Mouse (Mus musculus): ENCODE data around the gene Gal3st4. TPM values are rescaled to one million over a fixed set of nuclear protein-coding genes. Genes with fewer than 3 reads are reported as not detected.

Gene Gal3st4
- total and polyA plus RNA-seq, 2 experiments from 2014 or later = 1.5 to 2.1 TPM

DNA sequence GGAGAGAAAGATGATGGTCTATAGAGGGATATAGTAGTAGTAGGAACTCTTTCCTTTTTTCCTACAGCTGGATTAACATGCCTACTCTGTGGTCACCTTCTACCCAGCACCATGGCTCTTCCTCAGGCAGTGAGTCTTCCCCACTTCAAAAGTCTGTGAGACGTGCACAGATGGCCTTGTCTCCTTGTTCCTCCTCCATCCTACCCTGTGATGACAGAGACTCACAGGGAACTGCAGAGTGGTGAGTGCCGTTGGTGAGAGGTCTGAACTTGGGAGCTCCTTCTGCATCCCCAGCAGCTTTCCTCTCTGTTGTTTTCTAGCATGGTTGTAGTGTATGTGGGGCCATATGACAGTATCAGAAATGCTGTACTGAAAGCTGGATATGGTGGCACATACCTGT, 9.2 kb upstream of the Gal3st4 start:
- ATAC-seq (no peak), DNase-seq (ENCODE audit: low spot score) (no peak)
- no peaks in the 10 kb centered on the region for H3K36me3 ChIP-seq (ENCODE audit: insufficient read depth, low read length)
- H3K4me2 ChIP-seq (ENCODE audit: low read depth, low read length) = no peak overlapping the region
- H3K9ac ChIP-seq (replicated peaks; ENCODE audit: low read length) = no peak overlapping the region
- H3K27me3 ChIP-seq (ENCODE audit: insufficient read depth, low read length) = no peaks in the 10 kb centered on the region
- no peak for TF ChIP-seq CTCF (IDR thresholded peaks at IDR 0.05; ENCODE audit: low read depth)
- H3K4me3 ChIP-seq (ENCODE audit: low read length) = no peak overlapping the region
- 86% methylated on average over 2 of the region's 2 CpGs for WGBS
- H3K4me1 ChIP-seq (ENCODE audit: insufficient read depth, low read length) = no peaks in the 10 kb centered on the region; the same call in 1 of the 2 replicates
- no peaks in the 10 kb centered on the region for H3K9me3 ChIP-seq (ENCODE audit: low read length)
- no peak overlapping the region for H3K27ac ChIP-seq

DNA sequence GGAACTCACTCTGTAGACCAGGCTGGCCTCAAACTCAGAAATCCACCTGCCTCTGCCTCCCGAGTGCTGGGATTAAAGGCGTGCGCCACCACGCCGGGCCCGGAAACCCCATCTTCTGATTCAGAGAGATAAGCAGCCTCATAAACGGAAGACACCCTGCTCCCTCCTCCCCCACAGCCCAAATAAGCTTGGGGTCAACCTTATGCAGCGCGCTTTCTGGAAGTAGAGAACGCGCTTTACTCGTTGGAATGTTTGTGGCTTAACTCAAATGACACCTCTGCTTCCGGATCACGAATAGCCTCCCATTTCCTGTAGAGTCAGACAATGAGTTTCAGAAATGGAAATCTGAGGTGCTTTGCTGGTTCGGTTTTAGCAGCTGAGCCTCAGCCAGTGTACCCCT, 8.2 kb upstream of the Gal3st4 start:
- Histone ChIP-seq H3K9ac (replicated peaks; ENCODE audit: low read length) (no peak overlapping the region), H3K27ac (no peak overlapping the region), H3K4me3 (ENCODE audit: low read length) (peak overlapping the region; percentile 66; the same call in 1 of the 2 replicates), H3K4me2 (ENCODE audit: low read depth, low read length) (peak overlapping the region; percentile 70; the same call in 1 of the 2 replicates), H3K36me3 (ENCODE audit: insufficient read depth, low read length) (no peaks in the 10 kb centered on the region), H3K4me1 (ENCODE audit: insufficient read depth, low read length) (no peaks in the 10 kb centered on the region; the same call in 1 of the 2 replicates), H3K9me3 (ENCODE audit: low read length) (no peaks in the 10 kb centered on the region), H3K27me3 (ENCODE audit: insufficient read depth, low read length) (no peaks in the 10 kb centered on the region)
- ATAC-seq = no peak
- no peak for TF ChIP-seq CTCF (IDR thresholded peaks at IDR 0.05; ENCODE audit: low read depth)
- 92% methylated on average over 15 of the region's 15 CpGs for WGBS
- no peak for DNase-seq (ENCODE audit: low spot score)

DNA sequence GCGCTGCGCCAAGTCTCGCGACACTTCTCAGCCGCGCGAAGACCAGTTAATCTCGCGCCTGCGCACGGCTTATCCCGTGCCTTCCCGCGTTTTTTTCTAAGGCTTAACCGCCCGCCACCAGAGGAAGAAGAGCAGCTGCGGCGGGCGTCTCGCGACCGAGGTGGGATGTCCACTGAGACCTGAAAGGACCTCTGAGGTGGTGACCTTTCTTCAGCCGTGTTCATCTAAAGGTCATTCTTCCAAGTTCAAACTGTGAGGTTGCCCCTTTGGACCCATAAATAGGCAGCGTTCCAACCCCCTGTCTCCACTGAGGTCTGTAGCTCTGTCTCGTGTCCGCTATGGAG, 7.8 kb upstream of the Gal3st4 start:
- no peaks in the 10 kb centered on the region; the same call in 1 of the 2 replicates for H3K4me1 ChIP-seq (ENCODE audit: insufficient read depth, low read length)
- DNase-seq (ENCODE audit: low spot score) (no peak), ATAC-seq (no peak)
- H3K9me3 ChIP-seq (ENCODE audit: low read length) = no peaks in the 10 kb centered on the region
- H3K4me2 ChIP-seq (ENCODE audit: low read depth, low read length) = peak overlapping the region; percentile 70
- no peak overlapping the region for H3K27ac ChIP-seq
- 24% methylated on average over 26 of the region's 26 CpGs for WGBS
- H3K36me3 ChIP-seq (ENCODE audit: insufficient read depth, low read length) = no peaks in the 10 kb centered on the region
- H3K4me3 ChIP-seq (ENCODE audit: low read length) = peak overlapping the region; percentile 66
- H3K9ac ChIP-seq (replicated peaks; ENCODE audit: low read length) = no peak overlapping the region
- no peaks in the 10 kb centered on the region for H3K27me3 ChIP-seq (ENCODE audit: insufficient read depth, low read length)
- no peak for TF ChIP-seq CTCF (IDR thresholded peaks at IDR 0.05; ENCODE audit: low read depth)

DNA sequence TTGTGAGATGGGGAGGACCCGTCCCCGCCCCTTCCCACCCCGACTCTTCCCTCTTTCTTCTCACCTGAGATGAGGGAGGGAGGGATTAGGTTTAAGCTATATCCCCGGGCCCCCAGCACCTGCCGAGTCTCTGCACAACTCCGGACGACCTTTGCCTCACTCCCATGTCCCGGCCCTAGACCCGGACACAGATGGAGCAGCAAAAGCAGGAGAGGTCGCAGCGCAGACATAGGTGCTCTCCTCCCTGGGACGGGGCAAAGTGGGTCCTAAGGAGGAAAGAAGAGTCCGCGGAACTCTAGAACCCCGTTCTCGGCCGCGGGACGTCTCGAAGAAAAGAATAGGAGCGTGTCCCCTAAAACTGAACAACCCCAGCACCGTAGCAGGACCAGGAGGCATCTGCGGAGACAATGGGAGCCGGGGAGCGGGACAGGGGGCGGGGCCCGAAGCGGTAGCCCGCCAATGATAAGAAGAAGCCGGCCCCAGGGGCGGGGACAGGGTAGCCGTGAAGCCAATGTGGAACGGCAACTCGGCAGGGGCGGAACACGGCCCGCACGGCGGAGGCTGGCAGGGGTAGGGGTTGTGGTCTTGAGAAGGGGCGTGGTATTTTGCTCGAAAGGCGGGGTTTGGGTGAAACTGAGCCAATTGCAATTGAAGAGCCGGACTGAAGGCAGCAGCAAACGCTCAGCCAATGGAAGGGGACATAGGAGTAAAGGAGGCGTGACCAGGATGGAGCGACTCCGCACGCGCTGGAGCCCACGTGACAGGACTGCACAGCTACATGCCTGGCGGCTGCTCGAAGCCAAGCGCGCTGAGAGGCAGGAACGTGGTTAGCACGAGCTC, 7.2 kb upstream of the Gal3st4 start, which contains the start of the genes Gm43720, Gpc2 and Stag3:
Gene Gm43720, minus strand, starts transcription at position 374 of the 840 bp plus-strand sequence.
Gene Gpc2, minus strand, starts transcription at position 421 of the 840 bp plus-strand sequence.
Gene Stag3, plus strand, starts transcription at position 656 of the 840 bp plus-strand sequence.
- no peaks in the 10 kb centered on the region for H3K9me3 ChIP-seq (ENCODE audit: low read length)
- peak within 1 kb of the TSS; percentile 62 for H3K9ac ChIP-seq (replicated peaks; ENCODE audit: low read length)
- TF ChIP-seq CTCF (IDR thresholded peaks at IDR 0.05; ENCODE audit: low read depth) = peak; percentile 24; the same call in 1 of the 2 replicates
- no peaks in the 10 kb centered on the region; the same call in 1 of the 2 replicates for H3K4me1 ChIP-seq (ENCODE audit: insufficient read depth, low read length)
- peak within 1 kb of the TSS; percentile 66 for H3K4me3 ChIP-seq (ENCODE audit: low read length)
- peak within 1 kb of the TSS; percentile 70 for H3K4me2 ChIP-seq (ENCODE audit: low read depth, low read length)
- WGBS = under 1% methylated on average over 56 of the region's 56 CpGs
- H3K27ac ChIP-seq = peak within 1 kb of the TSS; percentile 63; the same call in 1 of the 2 replicates
- peak; percentile 99 for ATAC-seq
- no peaks in the 10 kb centered on the region for H3K36me3 ChIP-seq (ENCODE audit: insufficient read depth, low read length)
- no peaks in the 10 kb centered on the region for H3K27me3 ChIP-seq (ENCODE audit: insufficient read depth, low read length)
- DNase-seq (ENCODE audit: low spot score) = peak; percentile 98

DNA sequence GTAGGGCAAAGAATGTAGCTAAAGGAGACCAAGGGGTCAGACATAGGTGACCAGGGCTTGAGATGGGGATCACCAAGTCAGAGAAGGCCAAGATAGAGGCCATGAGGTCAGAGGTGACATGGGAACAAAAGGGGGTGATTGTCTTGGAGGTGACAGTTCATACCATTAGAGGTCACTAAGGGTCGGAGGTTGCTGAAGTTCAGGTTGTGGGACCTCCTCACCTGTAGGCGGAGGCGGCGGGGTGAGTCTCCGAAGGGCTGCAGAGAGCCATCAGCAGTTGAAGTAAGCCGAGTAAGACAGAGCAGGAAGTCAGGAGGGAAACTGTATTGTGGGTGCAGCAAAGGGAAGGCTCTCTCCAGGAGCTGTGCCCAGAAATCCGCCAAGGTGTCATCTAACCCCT, 5.4 kb upstream of the Gal3st4 start:
- no peaks in the 10 kb centered on the region for H3K36me3 ChIP-seq (ENCODE audit: insufficient read depth, low read length)
- H3K27me3 ChIP-seq (ENCODE audit: insufficient read depth, low read length) = no peaks in the 10 kb centered on the region
- no peak overlapping the region for H3K27ac ChIP-seq
- H3K9me3 ChIP-seq (ENCODE audit: low read length) = no peaks in the 10 kb centered on the region
- 86% methylated on average over 7 of the region's 7 CpGs for WGBS
- no peak overlapping the region for H3K9ac ChIP-seq (replicated peaks; ENCODE audit: low read length)
- DNase-seq (ENCODE audit: low spot score) = no peak
- no peak overlapping the region for H3K4me3 ChIP-seq (ENCODE audit: low read length)
- TF ChIP-seq CTCF (IDR thresholded peaks at IDR 0.05; ENCODE audit: low read depth) = no peak
- H3K4me2 ChIP-seq (ENCODE audit: low read depth, low read length) = peak overlapping the region; percentile 70; the same call in 1 of the 2 replicates
- no peak for ATAC-seq
- H3K4me1 ChIP-seq (ENCODE audit: insufficient read depth, low read length) = no peaks in the 10 kb centered on the region; the same call in 1 of the 2 replicates

DNA sequence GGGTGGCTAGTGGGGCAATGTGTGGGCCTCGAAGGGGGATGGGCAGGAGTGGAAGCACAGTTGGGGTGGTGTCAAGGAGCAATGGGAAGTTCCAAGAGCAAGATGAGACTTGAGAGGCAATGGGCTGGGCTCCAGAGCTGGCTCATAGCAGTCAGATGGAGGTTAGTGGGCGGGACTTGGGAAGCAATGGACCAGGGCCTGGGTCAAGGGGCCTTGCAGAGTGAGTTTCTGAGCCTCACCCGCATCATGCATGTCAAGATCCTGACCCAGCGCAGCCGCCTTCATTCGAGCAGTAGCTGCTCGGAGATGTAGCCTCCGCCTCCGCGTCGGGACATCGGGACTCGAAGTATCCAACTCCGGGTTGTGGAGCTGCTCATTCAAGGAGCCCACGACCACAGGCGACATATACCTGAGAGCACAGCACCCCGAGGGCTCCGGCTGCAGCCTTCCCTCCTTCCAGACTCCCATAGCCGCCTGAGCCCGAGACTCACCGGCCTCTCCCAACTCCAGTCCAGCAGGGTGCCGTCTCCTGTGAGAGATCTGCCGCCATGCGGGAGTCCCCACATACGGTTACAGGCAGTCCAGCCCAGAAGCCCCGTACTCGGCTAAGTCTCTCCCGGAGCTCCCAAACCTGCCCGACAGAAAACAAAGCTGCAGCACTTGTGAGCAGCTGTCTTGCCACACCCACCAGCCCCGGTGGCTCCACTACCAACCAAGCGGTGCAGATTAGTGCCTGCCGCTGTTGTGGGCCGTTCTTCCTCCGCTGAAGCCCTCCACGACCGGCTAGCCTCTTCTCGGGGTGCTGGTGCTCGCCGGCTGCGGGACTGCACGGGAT, 2.8 kb upstream of the Gal3st4 start:
- DNase-seq (ENCODE audit: low spot score) (peak; percentile 26), ATAC-seq (no peak)
- Histone ChIP-seq H3K27me3 (ENCODE audit: insufficient read depth, low read length) (no peaks in the 10 kb centered on the region), H3K4me2 (ENCODE audit: low read depth, low read length) (peak overlapping the region; percentile 59), H3K9ac (replicated peaks; ENCODE audit: low read length) (peak overlapping the region; percentile 44), H3K4me1 (ENCODE audit: insufficient read depth, low read length) (peaks cover 7% of the 10 kb centered on the region), H3K36me3 (ENCODE audit: insufficient read depth, low read length) (no peaks in the 10 kb centered on the region), H3K27ac (no peak overlapping the region), H3K9me3 (ENCODE audit: low read length) (no peaks in the 10 kb centered on the region), H3K4me3 (ENCODE audit: low read length) (peak overlapping the region; percentile 24)
- WGBS = 10% methylated on average over 41 of the region's 41 CpGs
- TF ChIP-seq CTCF (IDR thresholded peaks at IDR 0.05; ENCODE audit: low read depth) = no peak

All from hindbrain, postnatal 0 days (tissue).